Mouse (Mus musculus) hindbrain, postnatal 0 days (tissue): ENCODE measurements around the gene Spata46. TPM values are rescaled to one million over a fixed set of nuclear protein-coding genes. Genes with fewer than 3 reads are reported as not detected.

ENCODE experiments used
- ATAC-seq: fragments of 200-750 bp; cut with Nextera tagmentation; 2 replicates; pipeline ENCODE4 v1.8.0; 2017; ENCODE audit warnings: mild to moderate bottlenecking, moderate TSS enrichment, moderate library complexity
- DNase-seq: peaks from one replicate; pipeline ENCODE4 v3.0.0-alpha.2; 2015; ENCODE audit warnings: low spot score
- H3K27ac ChIP-seq: fragments of 300-500 bp; sonication (generic); 2 replicates; pipeline ENCODE4 v1.5.1; 2014; ENCODE audit warnings: mild to moderate bottlenecking
- H3K27me3 ChIP-seq: fragments of 300-500 bp; sonication (generic); 2 replicates; pipeline ENCODE4 v1.6.1; 2014; ENCODE audit warnings: low read length, mixed read lengths; ENCODE audit not compliant: insufficient read depth
- H3K36me3 ChIP-seq: fragments of 300-500 bp; sonication (generic); 2 replicates; pipeline ENCODE4 v1.6.1; 2014; ENCODE audit warnings: low read length, mixed read lengths; ENCODE audit not compliant: insufficient read depth
- H3K4me1 ChIP-seq: fragments of 300-500 bp; sonication (generic); 2 replicates; pipeline ENCODE4 v1.6.1; 2014; ENCODE audit warnings: antibody characterized with exemption, low read length, mixed read lengths; ENCODE audit not compliant: insufficient read depth
- H3K4me2 ChIP-seq: fragments of 300-500 bp; sonication (generic); 2 replicates; pipeline ENCODE4 v1.6.1; 2014; ENCODE audit warnings: low read depth, mild to moderate bottlenecking, low read length, moderate library complexity, mixed read lengths
- H3K4me3 ChIP-seq: fragments of 300-500 bp; sonication (generic); 2 replicates; pipeline ENCODE4 v1.5.1; 2014; ENCODE audit warnings: low read length
- H3K9ac ChIP-seq: fragments of 300-500 bp; sonication (generic); replicated peaks from 2 replicates; pipeline ENCODE4 v1.6.1; 2014; ENCODE audit warnings: mild to moderate bottlenecking, low read length, moderate library complexity, mixed read lengths
- H3K9me3 ChIP-seq: fragments of 300-500 bp; sonication (generic); 2 replicates; pipeline ENCODE4 v1.6.1; 2016; ENCODE audit warnings: low read length, mixed read lengths
- CTCF ChIP-seq: IDR thresholded peaks from 2 replicates; pipeline ENCODE4 v1.5.1; 2016; ENCODE audit warnings: antibody characterized with exemption, control low read depth, low read depth
- WGBS: fragments of 180-500 bp; shearing (Covaris S2); extraction: QIAGEN DNeasy Blood & Tissue Kit; methylation state at CpG from one replicate; pipeline ENCODE4 v1.1.7; 2014; 5-methylcytosine and 5-hydroxymethylcytosine counted together
- polyA plus RNA-seq: library from polyadenylated mRNA; unstranded; fragments of >200 nt; fragmentation: Nextera tagmentation; extraction: Ambion mirVana; gene quantifications from 2 replicates; pipeline ENCODE4 v1.2.1, GENCODE M21; 2015
- total RNA-seq: library from RNA; depleted of rRNA; stranded (reverse); fragments of >200 nt; gene quantifications from 2 replicates; pipeline ENCODE4 v1.2.3, GENCODE M21; 2014

The Spata46 gene
- total and polyA plus RNA-seq, 2 experiments from 2014 or later: 0.39 TPM; not detected in 1

DNA sequence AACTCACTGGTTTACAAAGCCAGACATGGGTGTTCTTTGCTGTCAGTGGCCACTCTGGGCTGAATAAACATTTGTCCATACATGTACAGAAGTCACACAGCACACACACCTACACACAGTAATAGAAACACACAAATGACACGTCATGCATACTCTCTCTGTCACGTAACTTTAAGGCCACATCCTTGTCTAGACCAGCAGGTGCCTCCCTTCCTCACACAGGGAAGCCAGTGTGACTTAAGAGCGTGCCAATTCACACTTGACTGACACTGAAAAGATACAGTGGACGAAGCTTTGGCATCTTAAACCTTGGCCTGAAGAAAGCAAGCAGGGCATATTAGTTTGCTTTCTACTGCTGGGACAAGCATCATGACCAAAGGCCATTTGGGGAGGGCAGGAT lies 24.2 kb downstream of the Spata46 start:
- TF ChIP-seq CTCF: peak; percentile 57
- no peaks in the 10 kb centered on the region for H3K27me3 ChIP-seq
- no peaks in the 10 kb centered on the region for H3K9me3 ChIP-seq
- ATAC-seq (no peak), DNase-seq (peak; percentile 21)
- H3K4me2 ChIP-seq: no peak overlapping the region
- H3K27ac ChIP-seq: no peak overlapping the region
- H3K9ac ChIP-seq: no peak overlapping the region
- peaks cover 6% of the 10 kb centered on the region; the same call in 1 of the 2 replicates for H3K36me3 ChIP-seq
- 50% methylated on average over 4 of the region's 4 CpGs for WGBS
- no peaks in the 10 kb centered on the region for H3K4me1 ChIP-seq
- no peak overlapping the region for H3K4me3 ChIP-seq

DNA sequence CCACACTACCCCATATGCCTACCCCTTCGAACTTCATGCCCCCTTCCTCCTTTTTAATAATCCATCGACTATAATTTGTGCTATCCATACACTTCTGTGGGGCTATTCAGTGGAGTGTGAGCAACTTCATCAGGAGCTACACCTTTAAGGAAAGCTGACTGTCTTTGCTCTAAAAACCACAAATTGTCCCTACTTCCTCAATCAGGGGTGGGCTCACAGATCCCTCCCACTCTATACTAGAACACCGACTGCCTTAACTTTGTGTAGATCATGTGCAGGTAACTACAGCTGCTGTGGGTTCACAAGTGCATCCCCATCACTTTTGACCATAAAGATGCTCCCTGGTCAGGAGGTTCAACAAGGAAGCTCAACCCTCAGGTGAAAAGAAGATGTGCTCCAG lies 31.3 kb downstream of the Spata46 start:
- Histone ChIP-seq H3K4me3 (no peak overlapping the region), H3K27me3 (no peaks in the 10 kb centered on the region), H3K4me2 (no peak overlapping the region), H3K36me3 (no peaks in the 10 kb centered on the region), H3K9me3 (no peaks in the 10 kb centered on the region), H3K9ac (no peak overlapping the region), H3K4me1 (no peaks in the 10 kb centered on the region), H3K27ac (no peak overlapping the region)
- ATAC-seq: no peak
- no peak for TF ChIP-seq CTCF
- no peak for DNase-seq
- WGBS: 95% methylated on average over 3 of the region's 3 CpGs

GRCm38 (mm10) chr1:170343081-170343480 lies 34.5 kb downstream of the Spata46 start:
- no peaks in the 10 kb centered on the region for H3K4me1 ChIP-seq
- DNase-seq: no peak
- ATAC-seq: no peak
- no peaks in the 10 kb centered on the region for H3K9me3 ChIP-seq
- no peak for TF ChIP-seq CTCF
- H3K4me2 ChIP-seq: no peak overlapping the region
- 75% methylated on average over 8 of the region's 8 CpGs for WGBS
- H3K27ac ChIP-seq: no peak overlapping the region
- no peak overlapping the region for H3K4me3 ChIP-seq
- no peak overlapping the region for H3K9ac ChIP-seq
- no peaks in the 10 kb centered on the region for H3K27me3 ChIP-seq
- no peaks in the 10 kb centered on the region for H3K36me3 ChIP-seq

DNA sequence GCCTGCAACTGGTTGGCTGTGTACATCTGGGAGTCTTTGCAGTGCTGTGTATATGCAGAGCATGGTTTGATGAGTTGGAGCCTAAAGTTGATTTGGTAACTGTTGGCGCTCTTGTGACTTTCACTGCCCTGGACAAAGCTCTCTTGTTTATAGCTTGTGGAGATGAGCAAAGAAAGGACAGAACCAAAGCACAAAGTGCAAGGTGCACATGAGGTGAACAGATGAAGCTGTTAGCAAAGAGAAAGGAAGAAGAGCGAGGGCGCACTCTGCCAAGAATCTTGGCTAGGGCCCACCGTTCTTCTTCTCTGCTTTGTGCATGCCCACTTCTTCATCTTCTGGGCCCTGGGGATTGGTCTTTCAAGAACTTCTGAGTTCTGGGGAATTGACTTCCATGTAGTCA lies 35.3 kb downstream of the Spata46 start:
- no peak overlapping the region for H3K9ac ChIP-seq
- ATAC-seq (no peak), DNase-seq (no peak)
- no peaks in the 10 kb centered on the region for H3K36me3 ChIP-seq
- no peak overlapping the region for H3K4me2 ChIP-seq
- 90% methylated on average over 4 of the region's 4 CpGs for WGBS
- no peak overlapping the region for H3K4me3 ChIP-seq
- no peak overlapping the region for H3K27ac ChIP-seq
- TF ChIP-seq CTCF: no peak
- no peaks in the 10 kb centered on the region for H3K4me1 ChIP-seq
- H3K9me3 ChIP-seq: no peaks in the 10 kb centered on the region
- no peaks in the 10 kb centered on the region for H3K27me3 ChIP-seq

GRCm38 (mm10) chr1:170346266-170346665 lies 37.7 kb downstream of the Spata46 start:
- no peak overlapping the region for H3K4me2 ChIP-seq
- H3K27ac ChIP-seq: no peak overlapping the region
- no peak overlapping the region for H3K4me3 ChIP-seq
- no peaks in the 10 kb centered on the region for H3K9me3 ChIP-seq
- no peak for DNase-seq
- no peak for ATAC-seq
- no peaks in the 10 kb centered on the region for H3K4me1 ChIP-seq
- WGBS: 52% methylated on average over 3 of the region's 3 CpGs
- TF ChIP-seq CTCF: no peak
- no peaks in the 10 kb centered on the region for H3K27me3 ChIP-seq
- no peaks in the 10 kb centered on the region for H3K36me3 ChIP-seq
- H3K9ac ChIP-seq: no peak overlapping the region

GRCm38 (mm10) chr1:170351080-170351479 lies 42.5 kb downstream of the Spata46 start:
- Histone ChIP-seq H3K4me3 (no peak overlapping the region), H3K9me3 (no peaks in the 10 kb centered on the region), H3K27ac (no peak overlapping the region), H3K27me3 (no peaks in the 10 kb centered on the region), H3K4me2 (no peak overlapping the region), H3K4me1 (no peaks in the 10 kb centered on the region), H3K9ac (no peak overlapping the region), H3K36me3 (no peaks in the 10 kb centered on the region)
- ATAC-seq (no peak), DNase-seq (no peak)
- no peak for TF ChIP-seq CTCF

GRCm38 (mm10) chr1:170353335-170353734 lies 44.7 kb downstream of the Spata46 start:
- H3K9me3 ChIP-seq: no peaks in the 10 kb centered on the region
- WGBS: 76% methylated on average over 3 of the region's 3 CpGs
- H3K27me3 ChIP-seq: no peaks in the 10 kb centered on the region
- H3K36me3 ChIP-seq: no peaks in the 10 kb centered on the region
- DNase-seq (no peak), ATAC-seq (no peak)
- no peak overlapping the region for H3K4me2 ChIP-seq
- TF ChIP-seq CTCF: no peak
- H3K27ac ChIP-seq: no peak overlapping the region
- H3K4me1 ChIP-seq: no peaks in the 10 kb centered on the region
- no peak overlapping the region for H3K9ac ChIP-seq
- H3K4me3 ChIP-seq: no peak overlapping the region
